Mouse (Mus musculus) liver, postnatal 0 days (tissue): ENCODE results near the gene Msmp. TPM values are rescaled to one million over a fixed set of nuclear protein-coding genes. Genes with fewer than 3 reads are reported as not detected.

ENCODE experiments used
- ATAC-seq: fragments of 200-750 bp; cut with Nextera tagmentation; 2 replicates; pipeline ENCODE4 v1.8.0; 2017; ENCODE audit warnings: mild to moderate bottlenecking, moderate library complexity
- DNase-seq: peaks from one replicate; pipeline ENCODE4 v3.0.0-alpha.2; 2016
- H3K27ac ChIP-seq: fragments of 300-500 bp; sonication (generic); 2 replicates; pipeline ENCODE4 v1.5.1; 2014; ENCODE audit warnings: antibody characterized with exemption, moderate library complexity, mild to moderate bottlenecking, low read depth
- H3K27me3 ChIP-seq: fragments of 300-500 bp; sonication (generic); 2 replicates; pipeline ENCODE4 v1.6.1; 2014; ENCODE audit warnings: low read length, control low read depth, mixed read lengths; ENCODE audit not compliant: insufficient read depth
- H3K36me3 ChIP-seq: fragments of 300-500 bp; sonication (generic); replicated peaks from 2 replicates; pipeline ENCODE4 v1.6.1; 2014; ENCODE audit warnings: mild to moderate bottlenecking, control low read depth, low read length, moderate library complexity, mixed read lengths; ENCODE audit not compliant: insufficient read depth
- H3K4me1 ChIP-seq: fragments of 300-500 bp; sonication (generic); 2 replicates; pipeline ENCODE4 v1.6.1; 2014; ENCODE audit warnings: antibody characterized with exemption, mild to moderate bottlenecking, control low read depth; ENCODE audit not compliant: insufficient read depth
- H3K4me2 ChIP-seq: fragments of 300-500 bp; sonication (generic); 2 replicates; pipeline ENCODE4 v1.6.1; 2014; ENCODE audit warnings: low read depth, mild to moderate bottlenecking, low read length, moderate library complexity, mixed read lengths
- H3K4me3 ChIP-seq: fragments of 300-500 bp; sonication (generic); 2 replicates; pipeline ENCODE4 v1.5.1; 2014; ENCODE audit warnings: low read depth, low read length
- H3K9ac ChIP-seq: fragments of 300-500 bp; sonication (generic); replicated peaks from 2 replicates; pipeline ENCODE4 v1.6.1; 2014; ENCODE audit warnings: mild to moderate bottlenecking, moderate library complexity
- H3K9me3 ChIP-seq: fragments of 300-500 bp; sonication (generic); 2 replicates; pipeline ENCODE4 v1.6.1; 2016; ENCODE audit warnings: mild to moderate bottlenecking, control low read depth, low read length, mixed read lengths
- CTCF ChIP-seq: sonication (generic); IDR thresholded peaks from 2 replicates; pipeline ENCODE4 v1.5.1; 2016; ENCODE audit warnings: antibody characterized with exemption, low read depth
- EP300 ChIP-seq: IDR thresholded peaks from 2 replicates; pipeline ENCODE4 v1.6.1; 2016; ENCODE audit warnings: antibody characterized with exemption, low read depth, mild to moderate bottlenecking
- WGBS: fragments of 180-500 bp; shearing (Covaris S2); extraction: QIAGEN DNeasy Blood & Tissue Kit; methylation state at CpG from one replicate; pipeline ENCODE4 v1.1.7; 2014; ENCODE audit not compliant: insufficient replicate concordance; 5-methylcytosine and 5-hydroxymethylcytosine counted together
- polyA plus RNA-seq: library from polyadenylated mRNA; unstranded; fragments of >200 nt; fragmentation: Nextera tagmentation; extraction: Ambion mirVana; gene quantifications from 2 replicates; pipeline ENCODE4 v1.2.1, GENCODE M21; 2015

Gene Msmp
- polyA plus RNA-seq, 1 experiment from 2014 or later: 0.96 TPM

DNA sequence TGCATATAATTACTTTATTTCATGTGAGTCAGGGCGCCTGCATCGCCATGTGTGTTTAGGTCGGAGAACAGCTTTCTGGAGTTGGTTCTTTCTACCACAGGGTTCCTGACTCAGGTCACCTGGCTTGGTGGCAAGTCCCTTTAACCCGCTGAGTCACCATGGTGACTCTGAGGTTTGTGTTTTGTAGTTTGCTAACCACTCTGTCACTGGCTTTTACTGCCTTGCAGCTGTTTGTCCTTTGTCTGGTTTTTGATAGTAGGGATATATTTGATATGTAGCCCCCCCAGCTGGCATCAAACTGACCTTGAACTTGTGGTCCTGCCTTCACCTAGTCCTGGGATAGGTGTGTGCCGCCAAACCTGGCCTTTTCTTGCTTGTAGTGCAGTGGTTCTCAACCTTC lies 2.1 kb downstream of the Msmp start:
- no peak for TF ChIP-seq EP300
- no peak for TF ChIP-seq CTCF
- Histone ChIP-seq H3K4me1 (peaks cover 15% of the 10 kb centered on the region), H3K9me3 (no peaks in the 10 kb centered on the region), H3K36me3 (peaks cover 39% of the 10 kb centered on the region), H3K4me3 (no peak overlapping the region), H3K27me3 (no peaks in the 10 kb centered on the region), H3K4me2 (no peak overlapping the region), H3K9ac (no peak overlapping the region), H3K27ac (no peak overlapping the region)
- no peak for DNase-seq
- WGBS: 78% methylated on average over 5 of the region's 5 CpGs
- no peak for ATAC-seq

- no peak overlapping the region for H3K4me3 ChIP-seq
- H3K4me2 ChIP-seq: no peak overlapping the region
- WGBS: 95% methylated on average over 12 of the region's 12 CpGs
- TF ChIP-seq CTCF (no peak), EP300 (no peak)
- peaks cover 39% of the 10 kb centered on the region for H3K36me3 ChIP-seq
- H3K4me1 ChIP-seq: peaks cover 22% of the 10 kb centered on the region
- H3K9me3 ChIP-seq: no peaks in the 10 kb centered on the region
- no peak for ATAC-seq
- no peak for DNase-seq
- no peak overlapping the region for H3K9ac ChIP-seq
- H3K27me3 ChIP-seq: no peaks in the 10 kb centered on the region
- H3K27ac ChIP-seq: no peak overlapping the region
Measured at GRCm38 (mm10) chr4:43581381-43581780, 2.9 kb downstream of the Msmp start.

DNA sequence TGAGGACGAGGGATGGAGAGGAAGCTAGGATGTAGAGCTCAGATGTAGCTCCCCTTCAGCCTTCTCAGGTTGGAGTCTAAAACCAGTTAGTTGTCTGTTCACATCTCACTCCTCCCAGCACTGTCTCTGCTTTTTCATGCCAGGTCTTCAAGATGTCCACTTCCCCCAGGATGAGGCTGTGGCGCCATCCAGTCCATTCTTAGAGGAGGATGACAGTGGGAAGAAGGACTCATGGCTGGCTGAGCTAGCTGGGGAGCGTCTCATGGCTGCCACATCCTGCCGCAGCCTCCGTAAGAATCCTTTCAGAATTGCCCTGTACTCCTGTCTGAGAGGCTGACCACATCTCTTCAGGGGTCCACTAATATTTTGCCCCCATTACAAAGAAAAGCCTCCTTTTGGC lies 3.6 kb downstream of the Msmp start:
- Histone ChIP-seq H3K9ac (no peak overlapping the region), H3K9me3 (no peaks in the 10 kb centered on the region), H3K36me3 (peaks cover 39% of the 10 kb centered on the region), H3K27ac (no peak overlapping the region), H3K4me1 (peaks cover 22% of the 10 kb centered on the region), H3K4me3 (no peak overlapping the region), H3K27me3 (no peaks in the 10 kb centered on the region), H3K4me2 (no peak overlapping the region)
- WGBS: 89% methylated on average over 5 of the region's 5 CpGs
- ATAC-seq (no peak), DNase-seq (no peak)
- TF ChIP-seq EP300 (no peak), CTCF (no peak)

DNA sequence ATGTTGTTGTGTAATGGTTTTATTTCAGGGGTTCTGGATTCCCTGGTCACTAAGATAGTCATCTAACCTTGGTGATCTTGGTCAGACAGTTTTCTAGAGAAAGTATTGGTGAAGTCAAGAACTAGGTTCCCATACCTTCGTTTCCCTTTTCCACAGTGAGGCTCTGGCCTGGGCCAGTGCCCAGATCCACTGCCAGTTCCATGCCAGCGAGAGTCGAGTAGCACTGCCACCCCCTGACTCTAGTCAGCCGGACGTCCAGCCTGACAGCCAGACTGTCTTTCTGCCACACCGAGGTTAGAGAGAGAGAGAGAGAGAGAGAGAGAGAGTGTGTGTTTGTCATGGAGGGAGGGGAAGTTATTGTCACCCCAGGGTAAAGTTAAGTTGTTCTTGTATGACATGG lies 4.6 kb downstream of the Msmp start:
- 0 out of 2 replicates have a peak overlapping the region, but pooled peaks have one; percentile 20 for H3K27ac ChIP-seq

DNA sequence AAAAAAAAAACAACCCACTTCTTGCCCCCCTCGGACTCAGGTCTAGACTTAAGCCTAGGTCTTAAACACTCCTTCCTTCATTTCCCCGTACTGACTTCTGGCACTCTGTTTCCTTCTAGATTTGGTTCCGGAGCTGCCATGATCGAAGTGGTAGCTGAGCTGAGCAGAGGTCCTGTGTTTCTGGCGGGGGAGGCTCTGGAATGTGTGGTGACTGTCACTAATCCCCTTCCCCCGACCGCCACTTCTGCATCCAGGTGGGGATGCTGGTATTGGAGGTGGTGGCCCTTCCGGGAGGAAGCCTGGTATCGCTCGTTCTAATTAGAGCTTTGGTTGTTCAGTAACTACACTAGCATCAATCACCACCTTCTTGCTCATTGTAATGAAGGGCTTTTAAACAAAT lies 5.0 kb downstream of the Msmp start:
- Histone ChIP-seq H3K36me3 (peaks cover 42% of the 10 kb centered on the region), H3K9me3 (no peaks in the 10 kb centered on the region), H3K4me1 (peaks cover 22% of the 10 kb centered on the region), H3K4me3 (peak overlapping the region; percentile 92), H3K9ac (peak overlapping the region; percentile 86), H3K27ac (peak overlapping the region; percentile 87), H3K4me2 (peak overlapping the region; percentile 91), H3K27me3 (no peaks in the 10 kb centered on the region)
- ATAC-seq: no peak
- TF ChIP-seq EP300: no peak
- TF ChIP-seq CTCF: no peak
- no peak for DNase-seq
- 5% methylated on average over 10 of the region's 10 CpGs for WGBS

More for the DNA sequence above, 4.6 kb downstream of the Msmp start:
- Histone ChIP-seq H3K4me1 (peaks cover 22% of the 10 kb centered on the region), H3K36me3 (peaks cover 39% of the 10 kb centered on the region), H3K4me3 (peak overlapping the region; percentile 92), H3K9me3 (no peaks in the 10 kb centered on the region), H3K9ac (peak overlapping the region; percentile 86), H3K27me3 (no peaks in the 10 kb centered on the region), H3K4me2 (peak overlapping the region; percentile 91)
- WGBS: 68% methylated on average over 6 of the region's 6 CpGs
- DNase-seq (no peak), ATAC-seq (no peak)
- TF ChIP-seq CTCF (no peak), EP300 (no peak)

GRCm38 (mm10) chr4:43578376-43579204 lies 5.7 kb downstream of the Msmp start, which contains the start of the genes Rgp1 and Gba2:
Gene Rgp1 (plus strand): TSS chr4:43578715.
Gene Gba2 (minus strand): TSS chr4:43578873.
- peak within 1 kb of the TSS; percentile 91 for H3K4me2 ChIP-seq
- no peaks in the 10 kb centered on the region for H3K9me3 ChIP-seq
- H3K4me1 ChIP-seq: peaks cover 22% of the 10 kb centered on the region
- TF ChIP-seq EP300 (no peak), CTCF (no peak)
- no peaks in the 10 kb centered on the region for H3K27me3 ChIP-seq
- ATAC-seq: peak; percentile 99
- peak within 1 kb of the TSS; percentile 86 for H3K9ac ChIP-seq
- H3K4me3 ChIP-seq: peak within 1 kb of the TSS; percentile 92
- peak; percentile 94 for DNase-seq
- under 1% methylated on average over 67 of the region's 76 CpGs for WGBS
- H3K36me3 ChIP-seq: peaks cover 44% of the 10 kb centered on the region
- H3K27ac ChIP-seq: peak within 1 kb of the TSS; percentile 87
